Mouse (Mus musculus): Measurements from ENCODE around the gene Tnfrsf8. TPM values are rescaled to one million over a fixed set of nuclear protein-coding genes. Genes with fewer than 3 reads are reported as not detected.

Tnfrsf8 gene
- polyA plus RNA-seq, 1 experiment from 2014 or later = 0.10 TPM

DNA sequence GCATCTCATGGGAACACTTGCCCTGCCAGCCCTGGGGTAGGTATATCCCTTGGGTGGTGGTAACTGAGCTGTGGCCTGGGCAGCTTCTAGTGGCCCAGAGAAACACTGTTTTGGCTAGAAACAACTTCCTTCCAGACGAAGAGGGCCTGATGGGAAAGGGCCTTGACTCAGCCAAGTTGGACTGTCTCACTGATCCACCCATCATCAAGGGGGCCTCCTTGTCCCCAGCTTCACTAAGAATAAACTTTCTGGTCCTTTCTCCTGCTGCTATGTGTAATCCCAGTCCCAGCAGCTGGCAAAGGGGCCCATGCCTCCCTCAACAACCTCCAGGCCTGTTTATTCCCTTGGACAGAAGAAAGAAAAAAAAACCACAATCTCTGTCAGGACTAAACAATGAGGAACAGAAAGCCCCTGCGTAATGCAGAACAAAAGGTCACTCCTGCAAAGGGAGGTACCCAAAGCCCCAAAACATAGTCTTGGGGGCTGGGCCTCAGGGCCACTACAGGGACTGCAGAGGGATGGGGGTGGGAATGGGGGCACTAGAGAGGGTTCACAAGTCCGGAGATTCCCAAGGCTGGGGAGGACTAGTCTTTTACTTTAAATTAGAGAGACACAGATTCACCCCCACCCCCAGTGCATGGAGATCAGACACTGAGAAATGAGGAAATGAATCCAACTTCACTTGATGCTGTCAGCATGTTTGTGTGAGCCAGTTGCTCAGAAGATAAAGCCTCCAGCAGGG is 81.3 kb downstream of the Tnfrsf8 start:
- Histone ChIP-seq H3K27ac (no peak overlapping the region), H3K9me3 (no peaks in the 10 kb centered on the region), H3K27me3 (no peaks in the 10 kb centered on the region), H3K4me3 (replicated peaks) (no peak overlapping the region), H3K9ac (no peak overlapping the region), H3K36me3 (replicated peaks) (no peaks in the 10 kb centered on the region), H3K4me1 (peaks cover 7% of the 10 kb centered on the region; the same call in 1 of the 2 replicates), H3K4me2 (no peak overlapping the region)
- ATAC-seq (ENCODE audit: low FRiP score) = no peak
- WGBS = 28% methylated on average over 3 of the region's 3 CpGs

DNA sequence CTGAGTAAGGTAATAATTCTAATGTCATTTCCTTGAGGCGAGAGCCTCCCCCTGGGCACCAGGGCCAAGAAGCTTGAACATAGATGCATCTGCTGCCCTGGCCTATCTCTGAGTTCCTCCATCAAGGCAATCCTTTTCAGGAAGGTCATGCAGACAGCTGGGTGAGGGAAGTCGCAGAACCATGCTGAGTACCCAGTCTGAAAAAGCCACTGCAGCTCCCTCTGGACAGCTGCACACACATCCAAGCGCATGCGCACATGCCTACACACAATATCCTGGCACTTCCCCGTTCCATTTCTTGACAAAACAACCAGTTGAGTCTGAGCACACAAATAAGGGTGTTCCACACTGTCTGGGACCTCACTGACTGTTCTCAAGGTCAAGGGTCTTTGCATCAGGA is 83.2 kb downstream of the Tnfrsf8 start:
- Histone ChIP-seq H3K9me3 (no peaks in the 10 kb centered on the region), H3K4me2 (no peak overlapping the region), H3K36me3 (replicated peaks) (no peaks in the 10 kb centered on the region), H3K27ac (no peak overlapping the region), H3K9ac (no peak overlapping the region), H3K4me3 (replicated peaks) (no peak overlapping the region), H3K4me1 (peaks cover 7% of the 10 kb centered on the region; the same call in 1 of the 2 replicates), H3K27me3 (no peaks in the 10 kb centered on the region)
- WGBS = 93% methylated on average over 5 of the region's 5 CpGs
- no peak for ATAC-seq (ENCODE audit: low FRiP score)

DNA sequence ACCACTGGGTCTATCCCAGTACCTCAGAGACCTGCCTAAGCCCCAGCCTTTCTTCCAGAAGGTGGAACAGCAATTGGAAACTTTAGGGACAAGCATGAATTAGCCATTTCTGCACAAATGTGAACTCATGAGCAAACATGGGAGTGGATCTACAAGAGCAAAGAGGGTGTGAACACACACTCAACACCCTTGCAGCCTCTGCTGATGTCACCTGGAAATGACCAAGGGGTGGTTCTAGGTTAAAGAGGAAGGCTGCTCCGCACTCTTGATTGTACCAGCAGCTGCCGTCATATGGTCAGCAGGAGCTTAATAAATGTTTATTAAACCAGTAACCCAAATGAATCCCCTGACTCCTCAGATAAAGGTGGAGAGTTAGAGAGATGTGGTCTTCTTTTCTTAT is 84.3 kb downstream of the Tnfrsf8 start:
- WGBS = 94% methylated on average over 2 of the region's 2 CpGs

DNA sequence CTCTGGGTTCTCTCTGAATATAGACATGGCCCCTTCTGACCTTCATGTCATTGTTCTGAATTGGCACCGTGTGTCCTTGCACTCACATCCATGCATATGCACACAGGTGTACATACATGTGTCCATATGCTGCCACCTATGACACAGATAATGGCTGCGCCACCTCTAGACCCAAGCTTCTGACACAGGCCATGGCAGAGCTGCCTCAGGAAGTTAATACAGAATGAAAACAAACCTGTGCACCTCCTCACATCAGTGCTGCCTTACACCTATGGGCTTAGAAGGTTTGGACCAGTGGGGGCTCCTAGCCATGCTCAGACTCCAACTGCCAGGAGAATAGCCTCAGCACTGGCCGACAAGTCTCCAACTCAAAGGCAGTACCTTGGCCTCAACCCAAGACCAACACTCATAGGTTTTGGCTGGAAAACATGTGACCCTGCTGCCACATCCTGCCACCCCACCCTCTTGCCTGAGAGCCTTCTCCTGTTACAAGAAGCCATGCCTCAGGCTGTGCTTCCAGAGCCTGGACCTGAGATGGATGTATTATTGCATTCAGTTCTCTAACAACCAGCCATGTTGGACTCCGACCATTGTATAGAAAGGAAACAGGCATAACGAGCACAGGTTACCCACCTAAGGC is 85.3 kb downstream of the Tnfrsf8 start:
- no peaks in the 10 kb centered on the region for H3K9me3 ChIP-seq
- ATAC-seq (ENCODE audit: low FRiP score) = no peak
- 90% methylated on average over 5 of the region's 5 CpGs for WGBS
- H3K36me3 ChIP-seq (replicated peaks) = no peaks in the 10 kb centered on the region
- no peak overlapping the region for H3K27ac ChIP-seq
- H3K4me1 ChIP-seq = peaks cover 7% of the 10 kb centered on the region; the same call in 1 of the 2 replicates
- no peak overlapping the region for H3K4me3 ChIP-seq (replicated peaks)
- no peaks in the 10 kb centered on the region for H3K27me3 ChIP-seq
- no peak overlapping the region for H3K4me2 ChIP-seq
- H3K9ac ChIP-seq = no peak overlapping the region

More for the DNA sequence above, 84.3 kb downstream of the Tnfrsf8 start:
- ATAC-seq (ENCODE audit: low FRiP score) = no peak
- no peak overlapping the region for H3K4me2 ChIP-seq
- H3K27me3 ChIP-seq = no peaks in the 10 kb centered on the region
- no peaks in the 10 kb centered on the region for H3K36me3 ChIP-seq (replicated peaks)
- H3K9me3 ChIP-seq = no peaks in the 10 kb centered on the region
- H3K4me3 ChIP-seq (replicated peaks) = no peak overlapping the region
- no peak overlapping the region for H3K27ac ChIP-seq
- H3K9ac ChIP-seq = no peak overlapping the region
- H3K4me1 ChIP-seq = peaks cover 7% of the 10 kb centered on the region; the same call in 1 of the 2 replicates

DNA sequence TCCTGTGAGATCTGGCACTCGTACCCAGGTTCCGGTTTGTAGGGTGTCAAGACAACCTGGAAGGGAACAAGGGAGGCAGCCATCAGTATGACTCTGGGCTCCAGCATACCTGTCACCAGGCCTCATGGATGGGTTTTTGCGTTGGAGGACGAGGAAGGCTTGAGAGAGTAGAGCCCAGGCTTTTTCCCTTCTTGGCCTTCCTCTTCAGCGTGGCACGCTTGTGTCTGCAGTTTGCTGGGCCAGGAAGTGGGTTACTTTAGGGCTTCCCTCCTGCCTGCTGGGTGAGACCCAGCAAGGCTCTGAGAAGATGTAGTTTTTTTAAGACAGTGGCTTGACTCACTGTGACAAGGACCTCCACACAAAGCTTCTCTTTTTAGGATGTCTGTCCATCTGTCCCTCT is 85.9 kb downstream of the Tnfrsf8 start:
- Histone ChIP-seq H3K27ac (no peak overlapping the region), H3K36me3 (replicated peaks) (no peaks in the 10 kb centered on the region), H3K9me3 (no peaks in the 10 kb centered on the region), H3K4me3 (replicated peaks) (no peak overlapping the region), H3K9ac (no peak overlapping the region), H3K27me3 (no peaks in the 10 kb centered on the region), H3K4me2 (no peak overlapping the region), H3K4me1 (peaks cover 7% of the 10 kb centered on the region; the same call in 1 of the 2 replicates)
- 90% methylated on average over 6 of the region's 6 CpGs for WGBS
- ATAC-seq (ENCODE audit: low FRiP score) = no peak

DNA sequence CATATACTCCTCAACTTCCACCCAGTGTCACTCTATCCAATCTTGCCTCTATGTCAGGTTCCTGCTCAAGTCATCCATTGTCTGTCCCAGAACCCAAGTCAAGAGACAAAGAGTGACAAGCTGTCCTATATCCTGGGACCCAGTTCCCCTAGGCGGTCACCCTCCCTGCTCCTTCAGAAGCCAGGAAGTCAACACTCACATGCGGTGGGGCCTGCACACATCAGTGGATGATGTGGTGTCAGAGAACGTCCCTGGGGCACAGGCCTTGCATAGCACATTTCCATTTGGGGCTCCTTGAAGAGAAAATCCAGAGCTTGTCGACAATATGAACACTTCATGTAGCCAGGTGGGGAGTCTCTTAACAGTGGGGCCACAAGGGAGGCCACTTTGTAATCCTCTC is 90.4 kb downstream of the Tnfrsf8 start:
- no peak for ATAC-seq (ENCODE audit: low FRiP score)
- no peak overlapping the region for H3K27ac ChIP-seq
- no peaks in the 10 kb centered on the region for H3K27me3 ChIP-seq
- no peak overlapping the region for H3K4me3 ChIP-seq (replicated peaks)
- no peak overlapping the region for H3K9ac ChIP-seq
- 86% methylated on average over 4 of the region's 4 CpGs for WGBS
- no peak overlapping the region for H3K4me2 ChIP-seq
- no peaks in the 10 kb centered on the region for H3K36me3 ChIP-seq (replicated peaks)
- no peaks in the 10 kb centered on the region for H3K4me1 ChIP-seq
- no peaks in the 10 kb centered on the region for H3K9me3 ChIP-seq

DNA sequence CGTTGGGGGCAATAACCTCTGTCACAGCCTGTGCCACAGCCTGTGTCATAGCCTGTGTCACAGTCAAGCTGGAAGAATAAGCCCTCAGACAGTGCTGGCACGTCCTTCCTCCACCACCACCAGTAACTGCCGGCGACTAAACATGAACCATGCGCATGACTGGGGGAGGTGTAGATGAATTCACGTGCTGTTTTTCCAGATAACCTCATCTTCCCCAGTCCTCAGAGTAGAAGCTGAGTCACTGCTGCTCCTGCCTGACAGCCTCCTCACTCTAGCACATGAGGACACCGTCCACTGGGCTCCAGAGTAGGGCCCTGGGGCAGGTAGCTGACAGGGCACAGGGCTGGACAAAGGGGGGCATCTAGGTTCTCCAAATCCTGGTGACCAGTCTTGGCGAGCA is 92.9 kb downstream of the Tnfrsf8 start:
- WGBS = 86% methylated on average over 8 of the region's 8 CpGs
- H3K27me3 ChIP-seq = no peaks in the 10 kb centered on the region

DNA sequence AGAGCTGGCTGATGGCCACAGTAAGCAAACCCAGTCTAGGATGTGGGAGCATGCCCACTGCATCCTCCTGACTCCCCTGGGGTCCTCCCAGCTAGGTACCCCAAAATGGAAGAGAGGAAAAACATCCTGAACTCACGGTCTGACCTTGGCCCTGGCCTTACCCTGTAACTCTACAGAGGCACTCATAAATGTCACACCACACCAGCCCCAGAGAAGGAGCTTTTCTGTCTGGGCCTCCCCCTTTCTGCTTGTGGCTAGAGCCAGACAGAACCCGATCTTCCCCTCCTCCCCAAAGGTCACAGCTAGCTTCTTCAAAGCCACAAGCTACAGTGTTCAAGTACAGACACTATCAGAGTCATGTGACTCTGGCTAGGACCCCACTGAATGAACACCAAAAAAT is 93.6 kb downstream of the Tnfrsf8 start:
- WGBS = 87% methylated on average over 2 of the region's 2 CpGs
- H3K4me2 ChIP-seq = no peak overlapping the region
- H3K27me3 ChIP-seq = no peaks in the 10 kb centered on the region
- no peaks in the 10 kb centered on the region for H3K9me3 ChIP-seq
- no peak for ATAC-seq (ENCODE audit: low FRiP score)
- H3K4me3 ChIP-seq (replicated peaks) = no peak overlapping the region
- no peaks in the 10 kb centered on the region for H3K4me1 ChIP-seq
- no peaks in the 10 kb centered on the region for H3K36me3 ChIP-seq (replicated peaks)
- H3K27ac ChIP-seq = no peak overlapping the region
- H3K9ac ChIP-seq = no peak overlapping the region

More for the DNA sequence above, 92.9 kb downstream of the Tnfrsf8 start:
- no peaks in the 10 kb centered on the region for H3K4me1 ChIP-seq
- H3K4me3 ChIP-seq (replicated peaks) = no peak overlapping the region
- H3K36me3 ChIP-seq (replicated peaks) = no peaks in the 10 kb centered on the region
- no peak overlapping the region for H3K4me2 ChIP-seq
- H3K9me3 ChIP-seq = no peaks in the 10 kb centered on the region
- H3K9ac ChIP-seq = no peak overlapping the region
- ATAC-seq (ENCODE audit: low FRiP score) = no peak; the same call in 1 of the 2 replicates
- H3K27ac ChIP-seq = no peak overlapping the region

DNA sequence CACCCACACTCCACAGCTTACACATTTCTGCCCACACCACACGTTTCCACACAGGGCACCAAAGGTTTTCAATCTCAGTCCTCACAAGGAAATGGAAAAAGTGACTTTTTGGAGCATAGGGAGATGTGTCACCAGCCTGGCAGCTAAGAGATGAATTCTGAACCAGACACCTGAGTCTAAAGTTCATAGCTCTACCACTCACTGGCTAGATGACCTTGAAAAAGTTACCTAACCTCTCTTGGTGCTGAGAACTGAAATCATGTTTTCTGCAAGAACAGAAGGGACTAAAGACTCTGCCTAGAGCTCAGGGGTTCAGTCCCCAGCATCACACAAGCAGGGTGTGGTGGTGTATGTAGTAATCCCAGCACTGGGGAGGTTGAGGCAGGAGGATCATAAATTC is 95.0 kb downstream of the Tnfrsf8 start:
- Histone ChIP-seq H3K4me2 (no peak overlapping the region), H3K36me3 (replicated peaks) (no peaks in the 10 kb centered on the region), H3K9ac (no peak overlapping the region), H3K4me1 (no peaks in the 10 kb centered on the region), H3K4me3 (replicated peaks) (no peak overlapping the region), H3K27ac (no peak overlapping the region), H3K27me3 (no peaks in the 10 kb centered on the region), H3K9me3 (no peaks in the 10 kb centered on the region)
- WGBS = 79% methylated on average over 1 of the region's 1 CpGs
- ATAC-seq (ENCODE audit: low FRiP score) = no peak

DNA sequence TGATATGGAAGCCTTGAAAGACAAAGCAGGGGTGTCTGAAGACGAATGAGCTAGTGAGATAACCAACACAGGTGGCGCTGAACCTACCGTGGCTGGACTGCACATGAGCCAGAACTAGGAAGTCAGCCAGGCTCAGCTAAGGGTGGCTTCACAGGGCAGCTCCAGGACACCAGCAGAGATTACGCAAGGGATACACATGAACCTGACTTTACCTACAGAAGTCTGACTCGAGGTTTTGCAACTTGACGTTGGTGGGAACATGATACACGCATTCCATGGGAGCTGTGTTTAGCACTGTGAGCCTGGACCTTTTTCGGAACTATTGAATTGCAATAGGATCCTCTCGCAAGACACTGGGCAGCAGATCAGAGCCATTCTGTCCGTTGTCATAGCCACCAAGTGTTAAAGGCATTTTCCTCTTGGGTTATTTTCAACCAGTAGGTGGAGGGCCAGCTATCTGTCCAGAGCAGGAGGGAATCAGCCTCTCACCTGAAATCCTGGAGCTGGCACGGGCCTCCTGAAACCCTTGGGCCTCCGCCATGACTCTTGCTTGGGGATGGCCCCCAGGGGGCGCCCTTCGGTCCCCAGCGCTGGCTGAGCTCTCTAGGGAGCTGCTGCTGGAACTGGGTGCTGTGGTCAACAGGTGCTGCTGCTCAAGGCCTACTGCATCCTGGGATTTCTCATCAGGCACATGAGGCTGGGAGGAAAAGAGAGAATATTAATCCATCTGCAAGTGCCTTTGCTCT is 95.6 kb downstream of the Tnfrsf8 start:
- Histone ChIP-seq H3K4me3 (replicated peaks) (no peak overlapping the region), H3K9me3 (no peaks in the 10 kb centered on the region), H3K27me3 (no peaks in the 10 kb centered on the region), H3K4me1 (0 out of 2 replicates have a peak, but pooled peaks cover 3% of the 10 kb centered on the region), H3K36me3 (replicated peaks) (no peaks in the 10 kb centered on the region), H3K27ac (no peak overlapping the region), H3K9ac (no peak overlapping the region), H3K4me2 (no peak overlapping the region)
- WGBS = 65% methylated on average over 15 of the region's 15 CpGs
- no peak for ATAC-seq (ENCODE audit: low FRiP score)

DNA sequence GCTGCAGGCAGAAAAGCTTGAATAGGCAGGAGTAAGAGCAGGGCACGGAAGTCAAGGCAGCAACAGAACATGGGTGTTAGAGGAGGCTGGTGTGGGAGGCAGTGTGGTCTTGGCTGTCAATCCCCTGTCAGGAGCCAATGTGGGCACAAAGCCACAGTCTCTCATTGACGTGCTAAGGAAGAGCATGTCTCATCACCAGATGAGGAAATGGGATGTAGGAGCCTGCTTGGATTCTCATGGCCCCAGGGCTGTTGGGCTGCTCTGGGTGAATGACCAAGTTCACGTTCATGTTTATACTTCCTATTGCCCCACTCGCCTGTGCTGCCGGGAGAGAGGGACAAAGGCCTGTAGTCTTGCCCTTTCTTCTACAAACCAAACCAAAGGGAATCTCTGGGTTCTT is 97.1 kb downstream of the Tnfrsf8 start:
- 0 out of 2 replicates have a peak, but pooled peaks cover 3% of the 10 kb centered on the region for H3K4me1 ChIP-seq
- no peak overlapping the region for H3K27ac ChIP-seq
- no peaks in the 10 kb centered on the region for H3K9me3 ChIP-seq
- no peaks in the 10 kb centered on the region for H3K36me3 ChIP-seq (replicated peaks)
- H3K9ac ChIP-seq = no peak overlapping the region
- no peak overlapping the region for H3K4me3 ChIP-seq (replicated peaks)
- H3K27me3 ChIP-seq = no peaks in the 10 kb centered on the region
- no peak overlapping the region for H3K4me2 ChIP-seq
- ATAC-seq (ENCODE audit: low FRiP score) = no peak
- 81% methylated on average over 5 of the region's 5 CpGs for WGBS

Data from forebrain, embryonic 12.5 days (tissue).